Mouse (Mus musculus) cerebellum, adult 2 months (tissue): ENCODE measurements around the gene Alyref2. TPM values are rescaled to one million over a fixed set of nuclear protein-coding genes. Genes with fewer than 3 reads are reported as not detected.
"Not testable (repeated sequence)": the region's sequence is repeated elsewhere in the genome, so short reads cannot be mapped to it uniquely, and the experiment has no call there.

ENCODE experiments used
- DNase-seq, 2 experiments: peaks; one replicate each; pipeline ENCODE4 v3.0.0; 2021
- H3K27ac ChIP-seq: fragments of 200-500 bp; 2 replicates; pipeline ENCODE4 v1.5.1; 2012; ENCODE audit warnings: low read length, control low read depth, inconsistent platforms; ENCODE audit not compliant: insufficient read depth
- H3K27me3 ChIP-seq: fragments of 200-500 bp; 2 replicates; pipeline ENCODE4 v1.6.1; 2012; ENCODE audit warnings: inconsistent platforms, mild to moderate bottlenecking, low read length, moderate library complexity; ENCODE audit not compliant: control insufficient read depth, insufficient read depth
- H3K4me1 ChIP-seq: fragments of 200-500 bp; 2 replicates; pipeline ENCODE4 v1.6.1; 2011; ENCODE audit warnings: low read length; ENCODE audit not compliant: control insufficient read depth, insufficient read depth
- H3K4me3 ChIP-seq: fragments of 200-500 bp; replicated peaks from 2 replicates; pipeline ENCODE3; 2011; ENCODE audit warnings: mild to moderate bottlenecking, low read depth, low read length, control low read depth; ENCODE audit not compliant: insufficient read depth
- CTCF ChIP-seq: fragments of 200-500 bp; IDR thresholded peaks from 2 replicates; pipeline ENCODE4 v1.5.1; 2011; ENCODE audit warnings: low read depth, mild to moderate bottlenecking, control low read depth, low read length, moderate library complexity, borderline replicate concordance; ENCODE audit not compliant: insufficient read depth
- POLR2A ChIP-seq: fragments of 200-500 bp; IDR thresholded peaks from 2 replicates; pipeline ENCODE4 v1.6.1; 2011; ENCODE audit warnings: low read length, control low read depth, borderline replicate concordance; ENCODE audit not compliant: insufficient read depth
- WGBS: fragments of 180-500 bp; shearing (Covaris S2); methylation state at CpG from one replicate; pipeline ENCODE4 v1.1.7; 2018; 5-methylcytosine and 5-hydroxymethylcytosine counted together
- polyA plus RNA-seq: library from polyadenylated mRNA; depleted of rRNA; stranded (reverse); fragments of >200 nt; gene quantifications from 2 replicates; pipeline ENCODE4 v1.2.3, GENCODE M21; 2012

The Alyref2 gene
- polyA plus RNA-seq, 1 experiment: 7.5 TPM

DNA sequence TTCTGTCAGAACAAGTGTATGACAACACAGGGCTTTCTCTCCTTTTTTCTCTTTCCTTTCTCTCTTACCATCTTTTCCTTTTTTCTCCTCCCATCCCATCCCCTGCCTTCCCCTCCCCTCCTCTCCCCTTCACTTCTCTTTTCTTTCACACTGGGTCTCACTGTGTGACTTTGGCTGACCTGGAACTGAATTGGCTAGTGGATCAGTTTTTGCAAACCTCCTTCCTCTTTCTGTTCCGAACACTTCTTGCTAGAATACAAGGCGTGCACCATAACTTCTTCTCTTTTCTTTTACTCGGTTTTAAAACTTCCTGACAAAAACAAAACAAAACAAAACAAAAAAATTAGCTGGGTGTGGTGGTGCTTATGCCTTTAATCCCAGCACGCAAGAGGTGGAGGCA is 36.7 kb upstream of the Alyref2 start:
- no peak for DNase-seq
- Histone ChIP-seq H3K4me3 (no peak overlapping the region), H3K27me3 (no peaks in the 10 kb centered on the region), H3K4me1 (no peaks in the 10 kb centered on the region), H3K27ac (no peak overlapping the region)
- 78% methylated on average over 4 of the region's 4 CpGs for WGBS
- TF ChIP-seq CTCF: no peak
- no peak for TF ChIP-seq POLR2A

DNA sequence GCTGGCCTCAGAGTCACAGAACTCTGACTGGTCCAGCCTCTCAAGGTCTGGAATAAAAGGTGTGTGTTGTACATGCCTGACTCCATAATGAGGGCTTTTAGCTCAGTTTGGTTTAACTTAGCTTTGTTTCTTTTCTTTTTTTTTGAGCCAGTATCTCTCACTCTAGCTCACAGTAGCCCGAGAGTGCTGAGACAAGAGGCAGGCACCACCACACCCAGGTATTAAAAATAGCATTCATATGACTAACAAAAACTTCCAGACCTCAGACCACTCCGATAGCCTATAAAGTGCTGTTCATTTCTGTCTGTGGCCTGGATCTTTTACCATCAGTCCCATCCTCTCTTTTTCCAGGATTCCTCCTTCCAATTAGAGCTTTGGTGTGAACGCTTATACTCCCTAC is 33.6 kb upstream of the Alyref2 start:
- no peak for DNase-seq
- Histone ChIP-seq H3K4me1 (no peaks in the 10 kb centered on the region), H3K27me3 (no peaks in the 10 kb centered on the region), H3K27ac (no peak overlapping the region), H3K4me3 (no peak overlapping the region)
- WGBS: 95% methylated on average over 3 of the region's 3 CpGs
- TF ChIP-seq POLR2A (no peak), CTCF (no peak)

DNA sequence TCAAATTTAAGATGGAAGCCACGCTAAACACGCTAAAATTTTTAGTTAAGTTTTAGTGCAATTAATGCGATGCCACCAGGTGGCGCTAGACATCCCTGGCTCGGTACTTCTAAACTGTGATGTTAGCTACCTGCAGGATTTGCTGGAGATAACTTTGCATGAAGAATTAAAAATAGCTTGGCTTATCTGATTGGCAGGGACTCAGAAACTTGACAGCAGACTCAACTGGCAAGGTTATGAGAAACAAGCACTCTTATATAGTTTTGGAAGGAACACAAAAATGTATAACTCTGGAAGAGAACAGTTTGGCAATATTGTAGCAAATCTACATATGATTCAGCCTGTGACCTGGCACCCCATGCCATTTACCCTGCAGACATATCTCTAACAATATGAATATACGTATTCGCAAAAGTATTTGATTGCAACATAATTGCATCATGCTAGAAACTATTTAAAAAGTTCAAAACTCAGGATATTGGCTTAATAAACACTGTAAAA is 32.9 kb upstream of the Alyref2 start:
- TF ChIP-seq CTCF (peak; percentile 78), POLR2A (no peak)
- 25% methylated on average over 7 of the region's 7 CpGs for WGBS
- Histone ChIP-seq H3K27ac (no peak overlapping the region), H3K27me3 (no peaks in the 10 kb centered on the region), H3K4me3 (no peak overlapping the region), H3K4me1 (no peaks in the 10 kb centered on the region)
- peak; percentile 27 to 51 for DNase-seq

DNA sequence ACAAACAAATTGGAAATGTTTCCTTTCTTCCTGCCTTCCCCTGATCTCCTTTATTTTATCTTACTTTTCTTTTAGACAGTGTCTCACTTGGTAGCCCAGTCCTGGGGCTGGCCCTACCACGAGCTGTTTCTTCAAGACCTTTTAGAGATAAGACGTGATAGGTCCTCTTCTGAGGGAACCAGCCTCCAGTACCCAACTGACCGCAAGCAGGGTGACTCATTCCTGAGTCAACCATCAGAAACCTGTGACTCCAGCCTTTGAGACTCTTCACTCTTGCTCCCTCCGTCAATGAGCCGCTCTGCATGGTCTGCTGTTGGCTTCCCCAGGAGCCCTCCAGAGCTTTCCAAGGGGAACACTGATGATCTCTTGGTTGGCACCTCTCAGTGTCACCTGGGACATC is 32.4 kb upstream of the Alyref2 start:
- no peak for DNase-seq
- Histone ChIP-seq H3K27me3 (no peaks in the 10 kb centered on the region), H3K4me3 (no peak overlapping the region), H3K27ac (no peak overlapping the region), H3K4me1 (no peaks in the 10 kb centered on the region)
- no peak for TF ChIP-seq POLR2A
- TF ChIP-seq CTCF: no peak
- 91% methylated on average over 5 of the region's 5 CpGs for WGBS

DNA sequence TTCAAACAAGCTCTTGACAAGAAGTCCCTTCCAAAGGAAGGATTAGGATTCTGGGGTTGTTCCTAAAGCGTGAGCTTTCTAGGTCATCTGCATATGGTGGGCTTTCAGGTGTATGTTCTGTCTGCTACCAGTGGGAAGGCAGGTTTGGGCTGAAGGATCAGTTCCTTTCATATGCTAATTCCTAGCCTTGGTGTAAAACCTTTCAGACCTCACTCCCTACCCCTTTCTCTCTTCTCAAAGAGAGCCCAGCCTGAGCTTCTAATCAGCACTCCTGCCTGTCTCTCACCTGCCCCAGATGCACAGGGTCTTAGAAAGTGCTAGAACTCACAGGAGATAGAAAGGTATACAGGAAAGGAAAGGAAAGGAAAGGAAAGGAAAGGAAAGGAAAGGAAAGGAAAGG is 31.8 kb upstream of the Alyref2 start:
- Histone ChIP-seq H3K4me3 (no peak overlapping the region), H3K27me3 (no peaks in the 10 kb centered on the region), H3K27ac (no peak overlapping the region), H3K4me1 (no peaks in the 10 kb centered on the region)
- no peak for DNase-seq
- no peak for TF ChIP-seq CTCF
- TF ChIP-seq POLR2A: no peak
- WGBS: 46% methylated on average over 1 of the region's 1 CpGs

DNA sequence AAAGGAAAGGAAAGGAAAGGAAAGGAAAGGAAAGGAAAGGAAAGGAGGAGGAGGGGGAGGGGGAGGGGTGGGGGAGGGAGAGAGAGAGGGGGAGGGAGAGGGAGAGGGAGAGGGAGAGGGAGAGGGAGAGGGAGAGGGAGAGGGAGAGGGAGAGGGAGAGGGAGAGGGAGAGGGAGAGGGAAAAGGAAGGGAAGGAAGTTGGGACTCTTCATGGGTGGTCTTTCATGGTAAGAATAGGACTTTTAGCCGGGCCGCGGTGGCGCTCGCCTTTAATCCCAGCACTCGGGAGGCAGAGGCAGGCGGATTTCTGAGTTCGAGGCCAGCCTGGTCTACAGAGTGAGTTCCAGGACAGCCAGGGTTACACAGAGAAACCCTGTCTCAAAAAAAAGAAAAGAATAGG is 31.3 kb upstream of the Alyref2 start:
- not testable (repeated sequence) for H3K4me1 ChIP-seq, H3K4me3 ChIP-seq, H3K27ac ChIP-seq, H3K27me3 ChIP-seq, DNase-seq
- 85% methylated on average over 8 of the region's 8 CpGs for WGBS

DNA sequence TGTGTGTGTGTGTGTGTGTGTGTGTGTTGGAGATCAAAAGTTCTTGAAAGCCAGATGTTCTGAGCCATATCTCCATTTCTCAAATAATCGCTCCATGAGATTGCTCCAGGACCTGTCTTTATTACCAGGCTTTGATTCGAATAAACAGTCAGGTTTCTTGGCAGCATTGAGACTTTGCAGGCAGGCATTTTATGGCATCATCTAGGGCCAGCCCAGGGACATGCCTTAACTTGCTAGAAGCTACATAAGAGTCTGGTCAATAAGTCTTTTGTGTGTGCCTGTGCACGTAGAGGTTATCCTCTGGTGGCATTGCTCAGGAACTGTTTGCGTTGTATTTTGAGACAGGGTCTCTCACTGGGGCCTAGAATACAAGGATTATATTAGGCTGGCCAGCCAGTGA is 29.8 kb upstream of the Alyref2 start:
- TF ChIP-seq POLR2A (no peak), CTCF (no peak)
- H3K27ac ChIP-seq: no peak overlapping the region
- H3K4me1 ChIP-seq: no peaks in the 10 kb centered on the region
- H3K27me3 ChIP-seq: no peaks in the 10 kb centered on the region
- WGBS: 66% methylated on average over 4 of the region's 4 CpGs
- DNase-seq: no peak
- H3K4me3 ChIP-seq: no peak overlapping the region

DNA sequence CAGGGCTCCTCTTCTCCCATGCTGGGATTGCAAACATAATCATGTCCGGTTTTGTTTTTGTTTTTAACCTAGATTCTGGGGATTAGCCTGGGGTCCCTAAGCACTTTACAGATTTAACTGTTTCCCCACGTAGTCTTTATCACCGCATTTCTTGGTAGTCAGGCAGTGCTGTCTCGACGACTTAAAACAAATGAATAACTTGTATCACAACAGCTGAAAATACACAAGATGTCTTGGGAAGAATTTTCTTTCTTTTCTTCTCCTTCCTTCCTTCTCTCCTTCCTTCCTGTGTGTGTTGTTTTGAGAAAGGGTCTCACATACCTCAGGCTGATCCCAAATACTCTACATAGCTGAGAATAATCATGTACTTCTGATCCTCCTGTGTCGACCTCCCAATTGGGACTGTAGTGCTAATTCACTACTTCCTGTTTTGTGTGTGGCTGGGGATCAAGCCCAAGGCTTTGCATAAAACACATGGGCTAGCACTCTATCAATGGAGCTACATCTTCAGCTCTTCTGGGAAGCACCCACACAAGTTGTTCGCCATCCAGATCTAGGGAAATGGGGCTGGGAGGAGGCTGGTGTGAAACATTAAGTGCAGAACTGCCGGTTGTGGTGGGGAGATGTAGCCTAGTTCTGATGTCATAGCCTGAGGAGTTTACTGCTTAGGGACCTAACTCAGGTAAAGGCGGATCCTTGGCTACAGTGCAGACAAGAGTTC is 29.2 kb upstream of the Alyref2 start:
- H3K27ac ChIP-seq: no peak overlapping the region
- H3K27me3 ChIP-seq: no peaks in the 10 kb centered on the region
- no peak for TF ChIP-seq CTCF
- no peak for TF ChIP-seq POLR2A
- DNase-seq: no peak
- H3K4me3 ChIP-seq: no peak overlapping the region
- H3K4me1 ChIP-seq: no peaks in the 10 kb centered on the region
- 76% methylated on average over 9 of the region's 9 CpGs for WGBS
